Mouse (Mus musculus) forebrain, postnatal 0 days (tissue): ENCODE data around the gene Ogdh. TPM values are rescaled to one million over a fixed set of nuclear protein-coding genes. Genes with fewer than 3 reads are reported as not detected.

Experiments
- ATAC-seq: fragments of 200-750 bp; cut with Nextera tagmentation; 2 replicates; pipeline ENCODE4 v1.8.0; 2017; ENCODE audit warnings: mild to moderate bottlenecking, moderate library complexity
- DNase-seq: peaks from one replicate; pipeline ENCODE4 v3.0.0-alpha.2; 2015
- H3K27ac ChIP-seq: fragments of 300-500 bp; sonication (generic); 2 replicates; pipeline ENCODE4 v1.5.1; 2014; ENCODE audit warnings: low read depth, mild to moderate bottlenecking, antibody characterized with exemption, low read length, moderate library complexity, mixed read lengths
- H3K27me3 ChIP-seq: fragments of 300-500 bp; sonication (generic); 2 replicates; pipeline ENCODE4 v1.6.1; 2014; ENCODE audit warnings: mild to moderate bottlenecking, low read length, mixed read lengths; ENCODE audit not compliant: insufficient read depth
- H3K36me3 ChIP-seq: fragments of 300-500 bp; sonication (generic); 2 replicates; pipeline ENCODE4 v1.6.1; 2014; ENCODE audit warnings: mild to moderate bottlenecking, moderate library complexity; ENCODE audit not compliant: insufficient read depth
- H3K4me1 ChIP-seq: fragments of 300-500 bp; sonication (generic); 2 replicates; pipeline ENCODE4 v1.6.1; 2014; ENCODE audit warnings: antibody characterized with exemption; ENCODE audit not compliant: insufficient read depth
- H3K4me2 ChIP-seq: fragments of 300-500 bp; sonication (generic); 2 replicates; pipeline ENCODE4 v1.6.1; 2014; ENCODE audit warnings: low read depth, mild to moderate bottlenecking, moderate library complexity
- H3K4me3 ChIP-seq: fragments of 300-500 bp; sonication (generic); 2 replicates; pipeline ENCODE4 v1.5.1; 2014; ENCODE audit warnings: low read depth, low read length, mixed read lengths
- H3K9ac ChIP-seq: fragments of 300-500 bp; sonication (generic); 2 replicates; pipeline ENCODE4 v1.6.1; 2014; ENCODE audit warnings: mild to moderate bottlenecking
- H3K9me3 ChIP-seq: fragments of 300-500 bp; sonication (generic); 2 replicates; pipeline ENCODE4 v1.6.1; 2016; ENCODE audit warnings: low read length
- CTCF ChIP-seq: sonication (generic); IDR thresholded peaks from 2 replicates; pipeline ENCODE4 v1.5.1; 2016; ENCODE audit warnings: antibody characterized with exemption, control low read depth, low read depth
- WGBS: fragments of 180-500 bp; shearing (Covaris S2); extraction: QIAGEN DNeasy Blood & Tissue Kit; methylation state at CpG from one replicate; pipeline ENCODE4 v1.1.7; 2014; 5-methylcytosine and 5-hydroxymethylcytosine counted together
- polyA plus RNA-seq: library from polyadenylated mRNA; unstranded; fragments of >200 nt; fragmentation: Nextera tagmentation; extraction: Ambion mirVana; gene quantifications from 2 replicates; pipeline ENCODE4 v1.2.1, GENCODE M21; 2015
- total RNA-seq: library from RNA; depleted of rRNA; stranded (reverse); fragments of >200 nt; gene quantifications from 2 replicates; pipeline ENCODE4 v1.2.3, GENCODE M21; 2014

Ogdh gene
- total and polyA plus RNA-seq, 2 experiments from 2014 or later = 97.4 to 124 TPM

DNA sequence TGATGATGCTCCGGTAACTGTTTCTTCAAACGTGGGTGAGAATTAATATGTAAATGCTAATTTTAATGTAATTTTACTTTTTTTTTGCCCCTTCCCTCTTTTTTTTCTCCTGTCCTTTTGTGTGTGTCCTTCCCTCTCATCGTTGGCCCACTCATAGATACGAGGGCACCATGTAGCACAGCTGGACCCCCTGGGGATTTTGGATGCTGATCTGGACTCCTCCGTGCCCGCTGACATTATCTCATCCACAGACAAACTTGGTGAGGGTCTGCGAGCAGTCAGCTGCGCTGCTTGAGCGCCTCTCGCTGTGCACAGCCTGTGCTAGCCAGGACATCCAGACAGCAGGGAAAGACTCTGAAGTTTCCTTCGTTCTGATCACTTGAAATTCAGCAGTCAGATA lies 25.4 kb downstream of the Ogdh start:
- H3K4me2 ChIP-seq = no peak overlapping the region
- H3K9ac ChIP-seq = no peak overlapping the region
- no peaks in the 10 kb centered on the region for H3K27me3 ChIP-seq
- H3K9me3 ChIP-seq = no peaks in the 10 kb centered on the region
- no peaks in the 10 kb centered on the region for H3K4me1 ChIP-seq
- peaks cover 35% of the 10 kb centered on the region for H3K36me3 ChIP-seq
- ATAC-seq (no peak), DNase-seq (no peak)
- no peak overlapping the region for H3K4me3 ChIP-seq
- no peak for TF ChIP-seq CTCF
- WGBS = 84% methylated on average over 11 of the region's 11 CpGs
- no peak overlapping the region for H3K27ac ChIP-seq

DNA sequence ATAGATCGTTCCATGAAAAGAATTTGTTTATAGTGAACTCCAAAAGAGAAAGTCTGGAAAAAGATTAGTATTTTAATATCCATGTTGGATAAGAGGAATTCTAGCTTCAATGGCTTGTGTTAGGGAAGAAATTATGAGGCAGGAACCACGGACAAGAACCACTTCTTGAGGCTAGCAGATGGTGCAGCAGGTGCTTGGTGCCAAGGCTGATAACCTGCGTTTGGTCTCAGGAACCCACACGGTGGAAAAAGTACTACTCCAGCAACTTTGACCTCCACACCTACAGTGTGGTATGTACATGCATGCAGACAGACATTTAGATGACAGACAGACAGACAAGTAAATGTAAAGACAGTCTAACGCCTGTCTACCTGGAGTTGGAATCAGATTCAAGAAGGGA lies 27.1 kb downstream of the Ogdh start:
- TF ChIP-seq CTCF = no peak
- ATAC-seq (no peak), DNase-seq (no peak)
- Histone ChIP-seq H3K9me3 (no peaks in the 10 kb centered on the region), H3K9ac (no peak overlapping the region), H3K4me2 (no peak overlapping the region), H3K4me1 (no peaks in the 10 kb centered on the region), H3K36me3 (peaks cover 35% of the 10 kb centered on the region), H3K4me3 (no peak overlapping the region), H3K27me3 (no peaks in the 10 kb centered on the region), H3K27ac (no peak overlapping the region)
- 94% methylated on average over 5 of the region's 5 CpGs for WGBS

GRCm38 (mm10) chr11:6319374-6319773 lies 27.9 kb downstream of the Ogdh start:
- Histone ChIP-seq H3K4me3 (no peak overlapping the region), H3K36me3 (peaks cover 35% of the 10 kb centered on the region), H3K27me3 (no peaks in the 10 kb centered on the region), H3K27ac (no peak overlapping the region), H3K9ac (no peak overlapping the region), H3K9me3 (no peaks in the 10 kb centered on the region), H3K4me2 (no peak overlapping the region), H3K4me1 (no peaks in the 10 kb centered on the region)
- no peak for ATAC-seq
- no peak for TF ChIP-seq CTCF
- 90% methylated on average over 2 of the region's 2 CpGs for WGBS
- no peak for DNase-seq

DNA sequence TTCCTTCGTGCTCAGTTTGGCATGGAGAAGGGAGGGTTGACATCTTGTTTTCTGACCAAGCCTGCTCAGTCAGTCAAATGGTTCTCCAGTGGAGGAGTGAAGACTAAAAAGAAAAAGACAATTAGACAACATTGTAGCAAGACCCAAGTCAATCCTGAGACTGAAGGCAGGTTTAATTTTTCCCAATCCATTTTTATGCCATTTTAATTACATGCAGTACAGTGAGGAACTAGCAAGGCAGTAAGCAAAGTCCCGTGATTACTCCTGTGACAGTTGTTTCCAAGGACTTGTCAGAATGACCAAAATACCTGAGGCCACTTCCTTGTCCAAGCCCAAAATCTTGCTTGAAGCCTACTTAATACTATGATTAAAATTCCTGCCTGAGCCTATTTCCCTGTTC lies 30.7 kb downstream of the Ogdh start:
- no peak overlapping the region for H3K4me3 ChIP-seq
- no peak overlapping the region for H3K9ac ChIP-seq
- WGBS = 90% methylated on average over 2 of the region's 2 CpGs
- no peaks in the 10 kb centered on the region for H3K27me3 ChIP-seq
- ATAC-seq (no peak), DNase-seq (no peak)
- H3K27ac ChIP-seq = no peak overlapping the region
- TF ChIP-seq CTCF = no peak
- no peaks in the 10 kb centered on the region for H3K4me1 ChIP-seq
- no peaks in the 10 kb centered on the region for H3K9me3 ChIP-seq
- no peak overlapping the region for H3K4me2 ChIP-seq
- H3K36me3 ChIP-seq = peaks cover 26% of the 10 kb centered on the region

GRCm38 (mm10) chr11:6323348-6323747 lies 31.9 kb downstream of the Ogdh start:
- Histone ChIP-seq H3K4me3 (no peak overlapping the region), H3K9ac (no peak overlapping the region), H3K4me2 (no peak overlapping the region), H3K4me1 (no peaks in the 10 kb centered on the region), H3K36me3 (peaks cover 15% of the 10 kb centered on the region), H3K9me3 (no peaks in the 10 kb centered on the region), H3K27me3 (no peaks in the 10 kb centered on the region), H3K27ac (no peak overlapping the region)
- TF ChIP-seq CTCF = no peak
- ATAC-seq (no peak), DNase-seq (no peak)
- 93% methylated on average over 5 of the region's 5 CpGs for WGBS

GRCm38 (mm10) chr11:6331256-6331655 lies 39.8 kb downstream of the Ogdh start:
- DNase-seq (no peak), ATAC-seq (no peak)
- H3K4me3 ChIP-seq = no peak overlapping the region
- H3K9ac ChIP-seq = no peak overlapping the region
- no peaks in the 10 kb centered on the region for H3K9me3 ChIP-seq
- peaks cover 16% of the 10 kb centered on the region for H3K36me3 ChIP-seq
- WGBS = 95% methylated on average over 7 of the region's 7 CpGs
- TF ChIP-seq CTCF = no peak
- H3K27ac ChIP-seq = no peak overlapping the region
- no peaks in the 10 kb centered on the region for H3K4me1 ChIP-seq
- H3K4me2 ChIP-seq = no peak overlapping the region
- no peaks in the 10 kb centered on the region for H3K27me3 ChIP-seq

DNA sequence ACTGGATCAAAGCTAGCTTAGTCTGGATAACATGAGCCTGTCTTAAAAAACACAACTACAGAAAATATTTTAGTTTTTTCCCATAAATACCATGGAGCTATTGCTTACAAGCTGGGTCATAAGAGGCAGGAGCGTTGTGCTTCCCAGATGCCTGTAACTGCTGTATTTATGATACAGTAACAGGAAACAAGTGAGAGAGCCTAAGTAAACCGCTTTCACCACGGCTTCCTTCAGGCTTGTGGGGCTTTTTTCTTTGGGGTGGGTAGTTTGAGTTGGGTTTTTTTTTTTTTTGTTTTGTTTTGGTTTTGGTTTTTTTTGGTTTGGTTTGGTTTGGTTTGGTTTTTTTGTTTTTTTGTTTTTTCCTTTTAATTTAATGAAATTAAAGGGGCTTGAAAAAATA lies 41.2 kb downstream of the Ogdh start:
- DNase-seq (no peak), ATAC-seq (no peak)
- Histone ChIP-seq H3K9ac (no peak overlapping the region), H3K4me3 (no peak overlapping the region), H3K4me2 (no peak overlapping the region), H3K27ac (no peak overlapping the region), H3K4me1 (no peaks in the 10 kb centered on the region), H3K27me3 (no peaks in the 10 kb centered on the region), H3K9me3 (no peaks in the 10 kb centered on the region), H3K36me3 (peaks cover 16% of the 10 kb centered on the region)
- no peak for TF ChIP-seq CTCF
- 92% methylated on average over 3 of the region's 3 CpGs for WGBS

DNA sequence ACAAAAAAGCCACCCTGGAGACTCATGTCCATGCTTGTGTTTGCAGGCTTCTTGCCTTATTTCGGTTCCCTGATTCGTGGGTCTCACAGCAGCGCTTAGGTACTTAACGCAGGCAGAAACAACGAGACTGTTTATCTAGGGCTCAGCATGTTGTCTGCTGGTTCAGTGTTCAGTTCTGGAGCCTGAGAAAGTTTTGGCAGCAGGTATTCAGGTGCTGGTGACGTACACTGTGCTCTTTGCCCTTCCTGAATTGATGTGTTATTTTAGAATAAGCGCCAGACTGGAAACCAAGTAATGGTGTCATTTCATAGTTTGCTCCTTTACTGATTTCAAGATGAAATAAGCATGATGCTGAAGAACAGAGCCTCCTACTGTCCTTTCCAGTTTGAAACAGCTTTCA lies 42.0 kb downstream of the Ogdh start:
- no peaks in the 10 kb centered on the region for H3K4me1 ChIP-seq

More for the DNA sequence above, 42.0 kb downstream of the Ogdh start:
- Histone ChIP-seq H3K9ac (no peak overlapping the region), H3K4me3 (no peak overlapping the region), H3K27ac (no peak overlapping the region), H3K9me3 (no peaks in the 10 kb centered on the region), H3K27me3 (no peaks in the 10 kb centered on the region), H3K4me2 (no peak overlapping the region), H3K36me3 (peaks cover 18% of the 10 kb centered on the region)
- DNase-seq (no peak), ATAC-seq (no peak)
- WGBS = 90% methylated on average over 7 of the region's 7 CpGs
- no peak for TF ChIP-seq CTCF
